ENCODE assay signal across 13 mouse cellular contexts in genomic region chr16:34940363-34940762, GRCm38 (mm10).
A peak's percentile ranks its signal among the peaks of the same experiment; 100 is the strongest.
DNase-seq lines count a peak whose midpoint lies in the region.
"Had no signal": no experiment of that assay in that cellular context is flagged by ENCODE, and none has a peak within 500 bp of the region (broad histone marks: within the 10 kb centered on the region; RNA-seq: fewer than 3 reads in every experiment).

No protein-coding gene starts in this region.

- DNase-seq in heart, postnatal 4 days, result peak; percentile 43
- DNase-seq in heart, postnatal 14 days, result no peak
- DNase-seq in ovary, postnatal 36 days (ENCODE audit: low spot score), result peak; percentile 55
- no peak for DNase-seq in ovary, postnatal 14 days (ENCODE audit: low spot score)
- peak; percentile 71 to 79 for DNase-seq in kidney, postnatal 36 days
- no peak for DNase-seq in left cerebral cortex, postnatal 14 days (ENCODE audit: low spot score in 2 of 2)
- no peak for DNase-seq in right cerebral cortex, postnatal 25 days
- DNase-seq: cerebellum, adult 11-12 months; forebrain, postnatal 0 days; gastrocnemius, postnatal 36 days; layer of hippocampus, adult 9-11 months; liver, embryonic 13.5 days; right cerebral cortex, postnatal 4 days had no signal

- intact Hi-C loops in heart, postnatal 14 days (cut with DNase I), result no loop called here
- intact Hi-C loops in left cerebral cortex, postnatal 14 days (cut with DNase I), result no loop called here

Comparison
In these comparisons a context has a peak if more than half of its experiments do, and no peak if none do; other contexts are left out.
1. DNase-seq: peak in heart, postnatal 4 days (single experiment), ovary, postnatal 36 days (single experiment) and kidney, postnatal 36 days (2 of 2); none in heart, postnatal 14 days (0 of 2), ovary, postnatal 14 days (single experiment), left cerebral cortex, postnatal 14 days (0 of 2) and right cerebral cortex, postnatal 25 days (single experiment).